Mouse (Mus musculus): Measurements from ENCODE around the gene Farsb. TPM values are rescaled to one million over a fixed set of nuclear protein-coding genes. Genes with fewer than 3 reads are reported as not detected.

Gene Farsb
- polyA plus RNA-seq, 1 experiment: 3.4 TPM

- H3K27me3 ChIP-seq (replicated peaks): peaks cover 8% of the 10 kb centered on the region
- H3K9me3 ChIP-seq: no peaks in the 10 kb centered on the region
- H3K4me3 ChIP-seq (replicated peaks): no peak overlapping the region
- TF ChIP-seq GATA1 (IDR thresholded peaks at IDR 0.05; ENCODE audit: borderline replicate concordance, low read length): no peak
- H3K36me3 ChIP-seq (replicated peaks; ENCODE audit: low read length): no peaks in the 10 kb centered on the region
- no peaks in the 10 kb centered on the region for H3K4me1 ChIP-seq
These were observed 114.9 kb downstream of the Farsb start for GRCm38 (mm10) chr1:78373836-78374235.

- H3K9me3 ChIP-seq: no peaks in the 10 kb centered on the region
- TF ChIP-seq GATA1 (IDR thresholded peaks at IDR 0.05; ENCODE audit: borderline replicate concordance, low read length) (no peak), FLI1 (IDR thresholded peaks at IDR 0.05; ENCODE audit: low read length) (no peak)
- H3K4me1 ChIP-seq: no peaks in the 10 kb centered on the region
- peaks cover 8% of the 10 kb centered on the region for H3K27me3 ChIP-seq (replicated peaks)
- H3K4me3 ChIP-seq (replicated peaks): no peak overlapping the region
- no peaks in the 10 kb centered on the region for H3K36me3 ChIP-seq (replicated peaks; ENCODE audit: low read length)
These were observed 116.4 kb downstream of the Farsb start for GRCm38 (mm10) chr1:78372316-78372715.

GRCm38 (mm10) chr1:78371569-78372236, 117.0 kb downstream of the Farsb start:
- no peak overlapping the region for H3K4me3 ChIP-seq (replicated peaks)
- H3K4me1 ChIP-seq: no peaks in the 10 kb centered on the region
- no peaks in the 10 kb centered on the region for H3K36me3 ChIP-seq (replicated peaks; ENCODE audit: low read length)
- no peaks in the 10 kb centered on the region for H3K9me3 ChIP-seq
- TF ChIP-seq FLI1 (IDR thresholded peaks at IDR 0.05; ENCODE audit: low read length): no peak
- TF ChIP-seq GATA1 (IDR thresholded peaks at IDR 0.05; ENCODE audit: borderline replicate concordance, low read length): no peak
- peaks cover 6% of the 10 kb centered on the region for H3K27me3 ChIP-seq (replicated peaks)

GRCm38 (mm10) chr1:78370121-78370520, 118.6 kb downstream of the Farsb start:
- peaks cover 6% of the 10 kb centered on the region for H3K27me3 ChIP-seq (replicated peaks)
- no peaks in the 10 kb centered on the region for H3K36me3 ChIP-seq (replicated peaks; ENCODE audit: low read length)
- no peaks in the 10 kb centered on the region for H3K4me1 ChIP-seq
- H3K9me3 ChIP-seq: 0 out of 2 replicates have a peak, but pooled peaks cover 2% of the 10 kb centered on the region
- H3K4me3 ChIP-seq (replicated peaks): no peak overlapping the region
- TF ChIP-seq GATA1 (IDR thresholded peaks at IDR 0.05; ENCODE audit: borderline replicate concordance, low read length) (no peak), FLI1 (IDR thresholded peaks at IDR 0.05; ENCODE audit: low read length) (no peak)

Other genes with a start within 250 kb of the Farsb start
- gene Sgpp2, start 178.6 kb downstream of the Farsb start, polyA plus RNA-seq (2012; ENCODE audit: insufficient read depth, low replicate concordance): 1.1 TPM in 1 of 2 replicates, not detected in the other
- gene Mogat1, start 22.1 kb upstream of the Farsb start, polyA plus RNA-seq (2012; ENCODE audit: insufficient read depth, low replicate concordance): not detected in 2 replicates
- gene BC035947, start 23.3 kb upstream of the Farsb start, polyA plus RNA-seq (2012; ENCODE audit: insufficient read depth, low replicate concordance): not detected in 2 replicates
- 3.3 TPM in 1 of 2 replicates, not detected in the other for gene Acsl3, start 168.9 kb upstream of the Farsb start, polyA plus RNA-seq (2012; ENCODE audit: insufficient read depth, low replicate concordance)
- 0.22 and 0.39 TPM in 2 replicates for gene Utp14b, start 169.1 kb upstream of the Farsb start, polyA plus RNA-seq (2012; ENCODE audit: insufficient read depth, low replicate concordance)

All from megakaryocyte, embryonic 14.5 days (primary cell).